33 mouse cellular contexts compared by ENCODE assay signal in genomic region chr9:60974546-60974945, GRCm38 (mm10).
"Had no signal": no experiment of that assay in that cellular context is flagged by ENCODE, and none has a peak within 500 bp of the region (broad histone marks: within the 10 kb centered on the region; RNA-seq: fewer than 3 reads in every experiment).

No protein-coding gene starts in this region.

- H3K4me2 ChIP-seq: heart, embryonic 11.5 days; heart, embryonic 12.5 days; heart, embryonic 13.5 days; heart, embryonic 15.5 days; hindbrain, embryonic 12.5 days; hindbrain, embryonic 13.5 days; hindbrain, embryonic 14.5 days; hindbrain, embryonic 15.5 days; intestine, embryonic 15.5 days had no signal

- H3K27ac ChIP-seq: heart, adult 2 months; heart, embryonic 10.5 days; heart, embryonic 13.5 days; heart, embryonic 15.5 days; hindbrain, embryonic 10.5 days; hindbrain, embryonic 12.5 days; hindbrain, embryonic 13.5 days; hindbrain, embryonic 14.5 days; hindbrain, embryonic 15.5 days; hindbrain, postnatal 0 days; intestine, embryonic 15.5 days; kidney, postnatal 0 days; layer of hippocampus, adult 2 months; left cerebral cortex, adult 2 months had no signal

- H3K9ac ChIP-seq: heart, embryonic 12.5 days; heart, embryonic 13.5 days; heart, embryonic 15.5 days; hindbrain, embryonic 12.5 days; hindbrain, embryonic 13.5 days; hindbrain, embryonic 14.5 days; hindbrain, embryonic 15.5 days; intestine, embryonic 15.5 days had no signal

- H3K4me3 ChIP-seq: heart, adult 2 months; heart, embryonic 10.5 days; heart, embryonic 12.5 days; heart, embryonic 13.5 days; heart, embryonic 15.5 days; hindbrain, embryonic 10.5 days; hindbrain, embryonic 12.5 days; hindbrain, embryonic 13.5 days; hindbrain, embryonic 15.5 days; intestine, embryonic 15.5 days; layer of hippocampus, adult 2 months; left cerebral cortex, adult 2 months had no signal

- H3K9me3 ChIP-seq: heart, embryonic 10.5 days; heart, embryonic 12.5 days; heart, embryonic 15.5 days; hindbrain, embryonic 10.5 days; hindbrain, embryonic 13.5 days; hindbrain, embryonic 15.5 days; intestine, embryonic 15.5 days had no signal

- H3K36me3 ChIP-seq: heart, embryonic 10.5 days; heart, embryonic 12.5 days; heart, embryonic 13.5 days; heart, embryonic 15.5 days; hindbrain, embryonic 10.5 days; hindbrain, embryonic 12.5 days; hindbrain, embryonic 13.5 days; hindbrain, embryonic 15.5 days; intestine, embryonic 15.5 days had no signal

- H3K4me1 ChIP-seq: heart, embryonic 10.5 days; heart, embryonic 15.5 days; hindbrain, embryonic 15.5 days; intestine, embryonic 15.5 days had no signal

- ATAC-seq: hindbrain, embryonic 16.5 days; hindbrain, postnatal 0 days; inflammation-experienced regulatory T-cells, adult 6 months; intestine, embryonic 15.5 days; intestine, embryonic 16.5 days; intestine, postnatal 0 days had no signal

- H3K27me3 ChIP-seq: hindbrain, embryonic 12.5 days; hindbrain, embryonic 13.5 days; hindbrain, embryonic 15.5 days; intestine, embryonic 15.5 days had no signal

- DNase-seq: heart, adult 18-20 months; heart, adult 2 months; heart, postnatal 10 days; heart, postnatal 14 days; heart, postnatal 36 days; heart, postnatal 4 days; kidney, adult 11 months; kidney, adult 18-20 months; kidney, adult 8-10 months; kidney, postnatal 14 days; kidney, postnatal 25 days; kidney, postnatal 36 days; layer of hippocampus, adult 9-11 months; layer of hippocampus, postnatal 36 days had no signal
